Mouse (Mus musculus) colon, adult 2 months (tissue): ENCODE data around the gene Pla2g4d. TPM values are rescaled to one million over a fixed set of nuclear protein-coding genes. Genes with fewer than 3 reads are reported as not detected.

Source experiments
- polyA plus RNA-seq: library from polyadenylated mRNA; depleted of rRNA; stranded (reverse); fragments of >200 nt; gene quantifications from 2 replicates; pipeline ENCODE4 v1.2.3, GENCODE M21; 2012; rRNA removed

Pla2g4d gene
- 0.03 and 0.06 TPM in 2 replicates for polyA plus RNA-seq

DNA sequence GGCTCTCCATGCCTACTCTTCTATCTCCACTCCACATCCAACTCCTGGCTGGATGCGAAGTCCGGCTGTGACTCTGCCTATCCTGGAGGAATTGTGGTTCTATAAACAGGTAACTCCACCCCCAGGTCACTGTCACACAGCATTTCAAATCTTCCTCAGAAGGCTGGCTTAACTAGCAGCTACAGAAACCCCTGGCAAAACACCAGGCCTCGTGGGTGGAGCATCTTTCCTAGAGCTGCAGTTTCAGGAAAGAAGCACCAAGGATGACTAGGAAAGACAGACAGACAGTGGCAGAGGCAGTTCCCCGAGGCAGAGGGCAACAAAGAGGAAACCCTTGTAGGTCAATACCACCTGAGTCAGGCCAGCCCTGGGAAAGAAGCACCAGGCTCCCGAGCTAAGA, at the start of gene Pla2g4d:
Pla2g4d (minus strand) TSS at position 203 of the 400 bp plus-strand sequence.

DNA sequence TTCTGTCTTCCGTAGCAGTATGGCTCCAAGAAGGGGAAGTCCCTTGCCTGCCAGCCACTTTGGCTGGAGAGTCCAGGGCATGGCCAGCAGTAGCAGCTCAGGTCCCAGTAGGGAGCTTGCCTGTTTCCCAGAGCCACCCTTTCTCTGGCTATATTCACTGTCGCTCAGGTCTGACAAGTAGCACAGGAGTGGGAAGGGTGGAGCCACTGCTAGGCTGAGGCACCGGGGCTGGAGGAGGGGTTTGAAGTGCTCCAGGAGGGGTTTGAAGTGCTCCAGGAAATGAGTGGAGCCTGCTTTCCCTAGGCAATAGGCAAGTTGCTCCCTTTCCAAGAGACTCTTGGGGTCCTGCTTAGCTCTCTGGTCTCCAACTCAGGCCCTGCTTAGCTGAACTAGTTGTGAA, 25.0 kb upstream of the Pla2g4d start, which contains the start of gene Pla2g4f:
Pla2g4f (minus strand) TSS at position 190 of the 400 bp plus-strand sequence.

DNA sequence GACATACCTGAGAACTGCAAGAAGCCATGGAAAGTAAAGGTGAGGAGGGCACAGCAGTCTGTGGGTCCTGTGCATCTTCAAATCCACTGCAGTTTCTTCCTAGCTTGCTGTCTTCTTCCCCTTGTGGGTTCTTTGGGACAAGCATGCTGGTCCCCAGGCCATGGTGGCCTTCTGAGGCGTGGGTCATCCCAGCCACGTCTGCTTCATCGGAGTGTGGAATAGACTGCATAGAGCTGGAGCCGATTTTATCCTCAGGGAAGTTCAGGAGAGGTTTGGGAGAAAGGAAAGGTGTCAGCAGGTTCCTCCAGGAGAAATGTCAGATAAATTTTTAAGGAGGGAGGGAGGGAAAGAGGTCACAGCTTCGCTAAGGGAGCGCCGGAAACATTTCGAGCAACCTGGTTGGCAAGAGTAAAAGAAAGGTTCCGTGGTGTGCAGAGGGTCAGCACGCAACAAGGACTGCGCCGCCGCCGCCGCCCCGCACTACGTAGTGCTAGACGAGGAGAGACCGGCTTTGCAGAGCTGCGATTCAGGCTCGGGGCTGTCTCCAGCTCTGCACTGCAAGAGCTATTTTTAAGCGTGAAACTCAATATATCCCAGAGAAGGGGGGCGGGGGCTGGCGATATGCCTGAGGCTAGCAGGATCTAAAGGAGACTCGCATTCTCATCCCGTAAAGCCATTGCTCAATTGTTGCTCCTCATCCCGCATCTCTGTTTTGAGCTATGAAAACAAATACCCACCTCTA, 44.1 kb downstream of the Pla2g4d start, which contains the start of gene Pla2g4e:
Pla2g4e (minus strand) TSS at position 657 of the 742 bp plus-strand sequence.

Other genes starting within 250 kb of the Pla2g4d start
- gene Ehd4, start 134.6 kb downstream of the Pla2g4d start, polyA plus RNA-seq: 34.8 and 43.9 TPM in 2 replicates
- 0.05 and 0.14 TPM in 2 replicates for gene Pla2g4e, start 43.9 kb downstream of the Pla2g4d start, polyA plus RNA-seq
- gene Pla2g4f, start 25.0 kb upstream of the Pla2g4d start, polyA plus RNA-seq: 9.4 and 9.8 TPM in 2 replicates
- gene Vps39, start 63.9 kb upstream of the Pla2g4d start, polyA plus RNA-seq: 16.2 and 18.0 TPM in 2 replicates
- gene Ganc, start 114.7 kb upstream of the Pla2g4d start, polyA plus RNA-seq: 6.9 and 9.2 TPM in 2 replicates
- 6.7 and 7.9 TPM in 2 replicates for gene Tmem87a, start 114.9 kb upstream of the Pla2g4d start, polyA plus RNA-seq
- gene Capn3, start 166.8 kb upstream of the Pla2g4d start, polyA plus RNA-seq: 0.49 and 0.53 TPM in 2 replicates